Mouse (Mus musculus): Measurements from ENCODE around the gene Pin1.

- TF ChIP-seq TAL1 (IDR thresholded peaks at IDR 0.05; ENCODE audit: low read length) (no peak), GATA1 (IDR thresholded peaks at IDR 0.05; ENCODE audit: low read length) (no peak)
Measured at GRCm38 (mm10) chr9:20652260-20652658, 364 bp downstream of the Pin1 start.
